Mouse (Mus musculus) cerebellum, postnatal 36 days (tissue): ENCODE data around the gene Rffl.

Experiments used
- DNase-seq, 2 experiments: peaks; one replicate each; pipeline ENCODE4 v3.0.0; 2021 to 2022; ENCODE audit warnings: mixed read lengths in 2 of 2

The Rffl gene

GRCm38 (mm10) chr11:82870173-82871030, 608 bp downstream of the Rffl start:
- peak in 1 of 2 experiments; percentile 22 for DNase-seq

GRCm38 (mm10) chr11:82869506-82870172, 1.4 kb downstream of the Rffl start:
- DNase-seq, result no peak

DNA sequence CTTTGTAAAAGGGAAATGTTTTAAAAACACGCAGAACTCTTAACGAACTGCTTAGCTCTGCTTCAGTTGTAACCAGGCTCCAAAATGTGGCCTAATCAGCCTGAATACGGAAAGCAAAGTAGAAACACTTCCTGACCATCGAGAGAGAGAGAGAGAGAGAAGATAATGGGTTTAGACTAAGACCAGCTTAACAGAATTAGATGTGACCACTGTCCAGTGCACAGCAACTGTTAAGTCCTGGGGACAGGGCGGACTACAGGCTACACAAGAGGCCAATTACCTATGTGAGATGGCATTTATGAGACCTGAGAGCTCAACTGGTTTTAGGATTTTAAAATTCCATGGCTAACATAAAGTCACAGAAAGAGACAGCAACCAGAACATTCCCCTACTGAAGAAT, 3.1 kb downstream of the Rffl start:
- no peak for DNase-seq

- DNase-seq, result no peak
Measured at GRCm38 (mm10) chr11:82866850-82867564, 4.0 kb downstream of the Rffl start.

- DNase-seq, result no peak
Measured at GRCm38 (mm10) chr11:82865957-82866356, 5.1 kb downstream of the Rffl start.

GRCm38 (mm10) chr11:82863488-82863931, 7.5 kb downstream of the Rffl start:
- no peak for DNase-seq

DNA sequence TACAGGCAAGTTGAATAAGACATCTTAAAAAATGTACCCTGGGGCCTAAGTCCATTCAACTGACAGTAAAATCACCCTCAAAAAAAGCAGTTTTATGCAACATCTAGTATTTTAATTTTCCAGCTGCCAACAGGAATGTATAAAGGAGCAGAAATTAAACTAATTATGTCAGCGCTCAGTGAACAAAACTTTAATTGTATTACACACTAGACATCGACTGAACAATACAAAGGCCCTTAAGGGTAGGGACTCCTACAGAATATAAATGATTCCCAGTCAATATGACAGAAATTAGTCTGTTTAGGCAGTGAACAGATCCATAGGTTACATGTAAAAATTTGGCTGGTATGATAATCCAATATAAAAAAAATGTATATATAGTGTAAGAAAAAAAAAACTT, 8.0 kb downstream of the Rffl start:
- no peak for DNase-seq

DNA sequence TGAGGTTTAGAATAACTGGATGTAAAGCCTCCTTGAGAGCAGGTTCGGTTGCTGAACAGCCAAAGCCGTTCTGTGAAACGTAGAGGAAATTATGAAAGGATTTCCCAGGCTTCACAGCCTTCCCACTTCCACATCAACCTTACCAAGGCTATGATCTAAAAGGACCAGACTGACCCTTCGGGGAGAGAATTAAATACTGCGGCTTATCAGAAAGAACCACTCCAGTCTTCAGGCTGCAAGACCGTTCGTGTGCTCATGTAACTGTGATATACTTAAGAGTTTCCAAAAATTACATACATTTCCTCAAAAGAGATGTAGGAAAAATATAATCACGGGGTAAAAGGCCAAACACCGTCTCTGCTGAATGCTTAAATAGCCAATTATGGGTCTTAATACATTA, 8.4 kb downstream of the Rffl start:
- DNase-seq, result no peak

DNA sequence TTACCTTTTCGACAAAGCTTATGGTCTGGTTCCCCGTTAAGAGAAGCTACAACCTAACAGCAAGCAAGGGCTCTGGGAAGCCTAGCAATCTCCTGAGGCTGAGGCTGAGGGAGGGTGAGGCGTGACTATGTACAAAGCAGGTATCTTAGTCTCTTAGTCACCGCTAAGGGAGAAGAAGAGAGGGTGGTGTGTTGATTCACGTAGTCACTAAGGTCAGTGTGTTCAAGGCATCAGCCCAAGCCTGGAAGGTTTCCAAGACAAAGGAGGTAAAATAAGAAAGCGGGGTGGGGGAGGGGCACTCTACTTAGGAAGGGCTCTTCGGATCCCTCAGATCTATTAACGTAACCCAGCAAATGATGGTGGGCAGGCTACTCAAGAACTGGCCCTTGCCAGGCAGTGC, 9.5 kb downstream of the Rffl start:
- DNase-seq, result no peak

DNA sequence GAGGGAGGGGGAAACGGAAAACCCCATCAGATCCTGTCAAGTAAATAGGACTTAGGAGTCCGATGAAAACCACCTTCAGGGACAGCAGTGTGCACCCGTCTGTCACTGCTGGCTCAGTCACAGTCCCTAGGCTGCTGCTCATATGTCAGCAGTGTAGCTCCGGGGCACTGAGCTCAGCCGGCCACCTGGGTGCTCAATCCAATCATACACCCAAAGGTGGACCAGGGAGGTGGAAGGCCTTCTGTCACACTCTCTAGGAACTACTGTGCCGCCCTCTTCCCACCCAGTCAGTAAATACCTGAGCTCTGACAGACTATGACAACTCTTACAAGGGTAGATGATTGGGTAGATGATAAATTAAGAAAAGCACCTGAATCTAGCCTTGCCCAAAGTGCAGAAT, 10.3 kb downstream of the Rffl start:
- no peak for DNase-seq

GRCm38 (mm10) chr11:82857307-82857848, 13.6 kb downstream of the Rffl start:
- DNase-seq, result no peak

DNA sequence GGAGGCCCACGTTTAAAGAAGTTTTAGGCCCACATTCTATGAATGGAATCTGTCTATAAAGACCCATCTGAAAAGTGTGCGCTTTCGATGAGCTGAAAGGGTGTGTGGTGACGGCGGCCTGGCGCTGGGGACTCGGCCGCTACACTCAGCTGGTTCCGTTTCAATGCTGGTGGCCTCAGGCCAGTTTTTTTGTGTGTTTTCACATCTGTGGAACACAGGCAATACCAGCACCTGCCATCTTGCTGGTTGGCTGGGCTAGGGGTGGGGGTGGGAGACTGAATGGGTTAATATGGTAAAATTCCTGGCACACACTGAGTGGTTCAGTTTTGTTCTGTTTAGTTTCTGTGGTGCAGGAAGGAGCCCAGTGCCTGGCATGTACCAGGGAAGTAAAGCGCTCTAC, 15.0 kb downstream of the Rffl start:
- no peak for DNase-seq

DNA sequence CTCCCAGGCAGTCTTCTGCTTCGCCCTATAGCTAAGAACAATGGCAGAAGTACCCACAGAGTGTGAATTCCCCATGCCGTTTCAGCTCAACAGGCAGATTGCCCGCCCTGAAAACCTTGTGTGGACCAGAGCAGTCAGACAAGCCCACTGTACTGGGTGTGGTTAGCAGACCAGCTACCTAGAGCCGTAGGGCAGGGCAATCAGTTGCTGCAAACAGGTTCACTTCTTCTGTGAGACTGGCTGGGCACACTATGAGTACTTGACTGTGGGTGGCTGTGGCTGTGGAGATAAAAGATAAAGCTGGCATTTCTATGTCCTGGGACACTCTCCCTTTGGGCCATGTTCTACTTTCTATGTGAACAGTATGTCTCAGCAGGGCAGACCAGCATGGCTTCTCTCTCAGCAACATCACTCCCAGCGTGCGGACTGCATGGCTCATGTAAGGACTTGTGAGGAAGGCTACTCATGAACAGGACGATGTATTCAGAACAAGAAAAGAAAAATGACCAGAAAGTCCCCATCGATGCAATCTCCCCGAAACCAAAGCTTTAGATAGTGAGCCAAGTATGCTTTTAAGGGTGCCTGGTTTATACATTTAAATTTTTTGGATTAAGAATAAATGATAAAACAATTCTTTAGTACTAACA, 15.6 kb downstream of the Rffl start:
- DNase-seq, result no peak

DNA sequence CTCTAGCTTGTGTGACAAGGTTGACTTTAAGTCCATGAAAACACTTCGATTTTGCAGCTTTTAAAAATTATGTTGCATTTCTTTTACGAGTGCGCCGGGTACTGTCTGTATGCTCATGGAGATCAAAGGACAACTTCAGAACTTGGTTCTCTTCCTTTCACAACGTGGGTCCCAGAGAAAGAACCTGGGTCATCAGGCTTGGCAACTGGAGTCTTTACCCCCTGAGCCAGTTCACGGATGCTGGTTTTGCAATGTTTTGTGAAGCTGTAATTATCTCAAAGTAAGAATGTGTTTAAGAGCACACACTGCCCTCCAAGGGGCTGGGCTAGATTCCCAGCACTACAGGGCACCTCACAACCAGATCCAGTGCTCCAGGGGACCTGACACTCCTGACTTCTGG, 16.9 kb downstream of the Rffl start:
- no peak for DNase-seq

GRCm38 (mm10) chr11:82852958-82853357, 18.1 kb downstream of the Rffl start:
- no peak for DNase-seq

GRCm38 (mm10) chr11:82852540-82852939, 18.5 kb downstream of the Rffl start:
- DNase-seq, result no peak

DNA sequence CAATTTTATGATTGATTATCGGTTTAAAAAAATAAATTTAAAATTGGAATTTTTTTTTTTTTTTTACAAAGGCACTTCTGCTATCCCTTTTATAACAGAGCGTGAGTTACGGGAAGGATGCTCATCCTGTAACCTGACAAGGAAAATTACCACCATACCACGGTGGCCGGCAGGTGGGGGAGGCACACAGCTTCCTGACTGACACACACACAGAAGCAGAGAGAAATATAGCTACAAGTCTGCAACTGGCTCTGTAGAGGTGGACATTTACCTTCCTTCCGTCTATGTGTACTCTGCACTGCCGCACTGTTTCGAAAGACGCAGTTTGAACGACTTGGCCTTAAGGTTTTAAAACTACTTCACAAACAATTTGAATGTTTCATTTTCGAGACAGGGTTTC, 18.9 kb downstream of the Rffl start:
- no peak for DNase-seq

GRCm38 (mm10) chr11:82850259-82850658, 20.8 kb downstream of the Rffl start:
- no peak for DNase-seq

DNA sequence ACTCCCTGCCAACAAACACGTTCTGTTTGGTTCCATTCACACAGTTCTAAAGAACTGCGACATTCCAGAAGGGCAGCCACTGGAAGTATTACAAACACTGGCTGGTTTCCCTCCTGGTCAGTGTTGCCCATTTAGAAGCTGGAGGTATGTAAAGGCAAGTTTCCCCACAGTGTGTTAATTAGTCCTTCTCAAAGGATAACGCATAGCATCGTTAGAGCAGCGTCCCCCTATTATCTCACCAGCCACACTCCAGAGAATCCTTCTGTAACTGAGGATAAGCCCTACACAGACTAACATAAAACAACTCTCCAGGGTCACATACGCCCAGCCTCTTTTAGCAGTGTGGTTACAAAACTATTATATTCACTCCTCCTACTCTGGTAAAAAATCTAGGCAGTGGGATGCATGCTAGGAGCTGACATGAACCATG, 23.4 kb downstream of the Rffl start:
- no peak for DNase-seq

- DNase-seq, result no peak
Measured at GRCm38 (mm10) chr11:82846938-82847337, 24.1 kb downstream of the Rffl start.

DNA sequence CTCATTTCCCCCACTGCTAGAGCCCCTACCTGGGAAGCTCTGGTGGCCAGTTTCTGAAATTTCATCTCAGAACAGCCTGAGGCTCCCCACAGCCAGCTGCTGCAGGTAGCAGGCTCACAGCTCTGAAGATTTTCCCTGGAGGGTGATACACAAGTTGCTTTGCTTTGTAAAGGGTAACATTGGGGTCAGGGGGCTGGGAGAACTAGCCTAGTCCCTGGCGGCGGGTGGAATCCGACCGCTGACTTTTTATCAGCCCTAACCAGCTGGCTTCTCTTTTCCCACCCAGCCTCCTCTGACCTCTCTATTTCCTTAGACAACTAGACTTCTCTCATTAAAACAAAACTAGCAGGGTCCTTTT, 25.0 kb downstream of the Rffl start:
- no peak for DNase-seq

GRCm38 (mm10) chr11:82845415-82846078, 25.5 kb downstream of the Rffl start:
- peak; percentile 22 to 29 for DNase-seq
